Mouse (Mus musculus): ENCODE measurements around the gene Tifa.

DNA sequence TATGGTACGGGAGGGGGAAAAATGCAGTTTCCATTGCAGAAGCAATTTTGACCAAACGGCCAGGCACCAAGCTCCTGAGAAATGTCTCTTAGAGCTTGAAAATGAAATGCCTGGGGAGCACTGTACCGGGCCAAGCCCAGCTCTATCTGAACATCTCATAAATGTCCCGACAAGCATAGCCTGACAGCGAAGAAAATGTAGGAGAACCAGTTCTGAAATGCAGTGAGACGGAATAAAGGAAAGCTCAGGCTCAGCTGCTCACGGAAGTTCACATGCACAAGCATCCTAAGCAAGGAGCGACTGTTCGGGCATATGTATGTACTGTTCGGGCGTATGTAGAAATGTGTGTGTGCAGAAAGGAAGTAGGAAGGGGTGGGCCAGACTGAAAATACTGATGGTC is 71.7 kb downstream of the Tifa start:
- TF ChIP-seq CTCF (IDR thresholded peaks at IDR 0.05; ENCODE audit: extremely low read depth, insufficient read depth, low read length) (no peak), POLR2A (IDR thresholded peaks at IDR 0.05; ENCODE audit: extremely low read depth, insufficient read depth, low read length) (no peak)
